Mouse (Mus musculus) B cell, adult 2 months (primary cell): ENCODE results near the gene Fyn.

Experiments used
- DNase-seq, 2 experiments: peaks; one replicate each; pipeline ENCODE4 v3.0.0; 2022

The Fyn gene

DNA sequence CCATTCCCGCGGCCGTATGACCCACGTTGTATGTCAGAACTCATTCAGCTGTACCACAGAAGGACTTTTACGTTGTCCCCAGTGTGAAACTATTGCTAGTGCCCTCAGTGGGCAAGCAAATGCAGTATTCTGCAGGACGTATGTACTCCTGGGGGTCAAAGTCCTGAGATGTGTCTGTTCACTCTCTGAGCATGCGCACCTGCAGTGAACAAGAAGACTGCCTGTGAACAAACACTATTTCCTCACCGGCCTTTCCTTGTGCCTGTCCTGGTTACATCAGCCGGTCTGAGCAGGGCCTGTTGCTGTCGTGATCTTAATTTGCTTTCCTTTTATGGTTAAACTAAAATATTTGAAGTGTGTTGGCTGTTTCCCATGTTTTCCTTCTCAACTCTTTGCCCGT, 77.2 kb downstream of the Fyn start:
- no peak for DNase-seq

GRCm38 (mm10) chr10:39446706-39447105, 78.1 kb downstream of the Fyn start:
- DNase-seq: no peak

DNA sequence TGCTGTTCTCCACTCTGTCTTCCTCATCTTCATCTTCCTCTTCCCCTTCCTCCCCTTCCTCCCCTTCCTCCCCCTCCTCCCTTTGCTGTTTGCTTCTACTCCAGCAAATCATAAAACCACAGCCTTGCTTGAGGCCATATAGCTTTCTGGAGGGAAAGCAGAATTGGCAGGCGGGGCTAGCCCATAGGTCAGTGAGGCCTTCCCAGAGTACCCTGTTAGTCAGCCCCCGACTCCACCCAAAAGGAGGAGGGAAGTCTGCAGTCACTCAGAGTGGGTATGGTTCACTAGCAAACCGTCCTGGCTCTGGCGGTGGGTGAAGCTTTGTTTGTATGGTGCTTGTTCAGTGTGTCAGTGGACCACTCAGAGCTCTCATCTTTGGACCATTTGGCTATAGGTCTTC, 80.5 kb downstream of the Fyn start:
- DNase-seq: no peak

GRCm38 (mm10) chr10:39450356-39450755, 81.7 kb downstream of the Fyn start:
- no peak for DNase-seq

DNA sequence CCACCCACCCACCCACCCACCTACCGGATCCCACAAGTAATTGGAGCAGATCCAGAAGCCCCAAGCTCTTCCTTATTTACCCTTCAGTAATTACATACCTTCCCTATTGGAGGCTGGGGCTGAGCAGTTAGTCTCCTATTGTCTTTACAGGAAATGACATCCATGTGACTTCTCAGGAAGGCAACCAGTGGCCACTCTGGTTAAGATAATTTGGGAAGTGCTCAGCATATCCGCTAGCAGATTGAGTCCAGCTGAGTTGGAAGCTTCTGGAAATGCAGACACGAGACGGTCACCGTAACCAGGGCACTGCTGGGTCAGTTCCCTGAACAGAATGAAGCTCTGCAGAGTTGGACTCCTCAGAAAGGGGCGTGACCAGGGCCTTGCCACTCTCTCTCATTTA, 82.4 kb downstream of the Fyn start:
- no peak for DNase-seq

GRCm38 (mm10) chr10:39451918-39452624, 83.4 kb downstream of the Fyn start:
- DNase-seq: no peak

DNA sequence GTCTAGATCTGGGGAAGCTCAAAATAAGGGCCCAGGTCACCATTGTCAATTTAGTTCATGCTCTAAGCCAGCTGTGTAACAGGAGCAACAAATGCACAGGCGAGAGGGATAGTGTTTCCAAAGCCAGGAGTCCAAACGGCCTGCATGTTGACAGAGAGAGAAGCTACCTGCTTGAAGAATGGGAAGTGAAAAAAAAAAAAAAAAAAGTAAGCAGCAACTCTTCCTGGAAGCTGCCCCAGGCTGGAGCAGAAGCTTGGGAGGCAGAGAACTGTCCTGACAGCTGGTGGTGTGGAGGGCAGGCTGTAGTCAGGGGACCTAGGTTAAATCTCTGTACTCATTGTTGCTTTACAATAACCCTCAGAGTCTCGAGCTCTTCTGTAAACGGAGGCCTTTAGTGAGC, 86.7 kb downstream of the Fyn start:
- DNase-seq: no peak

DNA sequence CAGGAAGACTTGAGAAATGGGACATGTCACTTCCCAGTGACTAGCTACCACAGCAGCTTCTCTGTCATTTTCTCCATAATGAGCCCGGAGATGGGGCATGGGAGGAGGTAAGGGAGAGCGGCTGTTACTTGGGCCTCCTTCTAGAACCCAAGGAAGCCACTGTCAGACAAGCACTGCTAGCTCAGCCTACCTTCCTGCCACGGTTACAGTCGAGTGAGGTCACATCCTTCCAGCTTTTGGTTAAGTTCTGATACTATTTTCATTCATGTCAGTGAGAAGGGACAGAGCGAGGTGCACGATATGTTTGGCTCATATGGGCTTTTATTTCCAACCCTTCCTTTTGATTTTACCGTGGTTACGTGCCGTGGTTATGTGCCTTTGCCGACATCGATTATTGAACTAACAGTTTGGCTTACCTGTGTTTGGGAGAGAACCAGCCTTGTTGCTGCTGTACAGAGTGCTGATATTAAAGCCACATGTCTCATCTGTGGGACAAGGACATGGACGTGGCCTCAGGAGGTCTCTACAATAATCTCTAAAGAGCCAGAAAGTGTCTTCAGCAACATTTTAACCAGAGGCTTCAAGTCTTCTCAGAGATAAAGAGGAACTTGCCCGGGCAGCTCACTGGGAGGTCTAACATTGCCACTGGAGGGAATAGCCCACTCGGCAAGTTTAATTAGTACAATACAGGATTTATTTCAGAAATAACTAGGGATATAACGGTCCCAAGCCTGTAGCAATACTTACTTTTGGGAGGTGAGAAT, 87.4 kb downstream of the Fyn start:
- peak; percentile 25 to 36 for DNase-seq

DNA sequence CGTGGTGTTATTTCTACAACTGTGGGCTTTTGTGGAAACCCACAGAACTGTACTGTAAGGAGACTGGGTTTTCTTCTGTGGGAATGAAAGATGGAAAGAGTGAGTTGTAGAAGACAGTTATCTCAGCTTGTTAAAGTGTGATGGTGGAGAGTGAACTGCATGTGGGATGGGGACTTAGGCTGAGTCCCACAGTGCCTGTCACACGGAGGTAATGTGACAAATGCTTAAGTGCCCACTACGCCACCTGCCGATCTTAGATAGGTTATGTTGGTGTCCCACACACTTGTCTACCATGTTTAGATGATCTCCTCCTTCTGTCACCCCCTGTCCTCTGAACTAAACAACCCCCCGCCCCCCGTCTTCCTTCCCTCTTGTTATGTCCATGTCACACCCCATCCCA, 88.1 kb downstream of the Fyn start:
- DNase-seq: no peak

GRCm38 (mm10) chr10:39457281-39457680, 88.6 kb downstream of the Fyn start:
- no peak for DNase-seq

- DNase-seq: no peak
These were observed 90.4 kb downstream of the Fyn start for GRCm38 (mm10) chr10:39458766-39459699.

GRCm38 (mm10) chr10:39460621-39461020, 92.0 kb downstream of the Fyn start:
- DNase-seq: no peak

DNA sequence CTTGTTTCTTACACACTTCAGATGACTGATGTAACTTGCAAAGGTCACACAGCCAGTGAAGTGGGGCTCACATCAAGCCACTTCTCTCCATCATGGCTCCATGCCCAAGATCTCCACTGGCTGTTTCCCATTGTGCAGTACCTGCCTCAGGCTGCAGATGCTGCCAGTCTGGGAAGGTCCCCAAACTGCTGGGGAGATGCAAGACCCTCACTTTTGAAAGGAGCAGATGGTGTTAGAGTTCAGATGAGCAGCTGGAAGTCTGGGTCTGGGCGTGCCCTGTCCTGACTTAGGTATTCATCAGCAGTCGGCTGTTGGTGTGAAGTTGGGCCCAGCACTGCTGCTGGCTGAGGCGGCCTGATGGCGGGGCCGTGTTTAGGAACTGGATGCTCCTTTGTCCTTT, 93.3 kb downstream of the Fyn start:
- DNase-seq: no peak

GRCm38 (mm10) chr10:39462711-39463110, 94.1 kb downstream of the Fyn start:
- DNase-seq: no peak

- DNase-seq: no peak
These were observed 95.7 kb downstream of the Fyn start for GRCm38 (mm10) chr10:39464383-39464782.

GRCm38 (mm10) chr10:39467317-39467716, 98.7 kb downstream of the Fyn start:
- DNase-seq: no peak

GRCm38 (mm10) chr10:39467821-39468220, 99.2 kb downstream of the Fyn start:
- DNase-seq: no peak

- DNase-seq: no peak
These were observed 99.9 kb downstream of the Fyn start for GRCm38 (mm10) chr10:39468576-39468975.

- no peak for DNase-seq
These were observed 100.7 kb downstream of the Fyn start for GRCm38 (mm10) chr10:39469341-39469740.

- no peak for DNase-seq
These were observed 101.7 kb downstream of the Fyn start for GRCm38 (mm10) chr10:39470321-39470720.

DNA sequence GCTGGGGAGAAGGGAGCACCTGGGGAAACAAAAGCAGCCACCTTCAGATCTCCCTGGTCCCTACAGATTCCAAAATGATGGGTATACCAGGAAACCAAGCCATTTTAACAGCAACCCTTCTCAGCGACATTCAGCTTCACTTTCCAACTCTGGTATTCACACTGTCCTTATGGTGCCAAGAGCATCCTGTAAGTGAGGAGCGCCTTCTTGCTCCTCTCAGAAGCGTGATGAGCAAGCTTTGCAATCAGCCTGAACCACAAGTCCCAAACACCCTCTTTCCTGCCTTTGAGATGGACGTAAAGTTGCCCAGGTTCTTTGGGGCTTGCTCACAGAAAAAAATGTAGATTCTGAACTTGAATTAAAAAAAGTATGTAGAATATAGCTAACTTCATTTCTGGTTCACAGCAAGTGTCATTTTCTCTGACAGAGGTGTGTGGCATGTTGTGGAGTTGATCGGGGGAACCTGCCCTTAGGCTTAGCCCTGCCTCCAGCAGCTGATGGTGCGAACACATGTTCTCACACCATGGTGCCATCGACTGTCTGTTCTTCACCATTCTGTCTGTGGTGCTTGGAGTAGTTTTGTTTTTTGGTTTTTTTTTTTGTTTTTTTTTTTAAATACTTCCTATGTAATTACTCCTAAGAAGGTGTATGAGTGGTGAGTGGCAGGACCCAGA, 102.5 kb downstream of the Fyn start:
- DNase-seq: no peak

GRCm38 (mm10) chr10:39471714-39472531, 103.3 kb downstream of the Fyn start:
- no peak for DNase-seq
